25 mouse cellular contexts compared by ENCODE assay signal in the genomic region with DNA sequence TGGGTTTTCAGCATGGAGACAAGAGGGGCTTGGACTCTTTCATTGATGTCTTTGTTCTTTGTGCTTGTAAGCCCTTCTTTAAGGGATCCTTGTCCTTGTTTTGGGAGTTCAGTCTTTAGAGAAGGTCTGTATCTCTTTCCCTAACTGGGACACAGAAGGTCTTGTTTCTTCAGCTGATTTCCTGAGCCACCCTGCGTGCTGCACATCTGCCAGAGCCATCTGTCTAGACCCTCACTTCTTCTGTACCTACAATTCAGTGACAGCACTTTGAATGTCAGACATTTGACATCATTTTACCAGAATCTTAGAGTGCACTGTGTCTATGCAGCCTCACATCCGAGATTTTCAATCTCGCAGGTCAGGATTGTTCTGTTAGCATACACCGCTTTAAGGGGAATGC. TPM values are rescaled to one million over a fixed set of nuclear protein-coding genes. Genes with fewer than 3 reads are reported as not detected.
DNase-seq lines count a peak whose midpoint lies in the region; ATAC-seq and TF ChIP-seq lines count a peak whose summit lies in the region.
"Had no signal": no experiment of that assay in that cellular context is flagged by ENCODE, and none has a peak within 500 bp of the region (broad histone marks: within the 10 kb centered on the region; RNA-seq: fewer than 3 reads in every experiment).

No protein-coding gene starts in this region.

- H3K9me3 ChIP-seq in heart, embryonic 13.5 days: no peaks in the 10 kb centered on the region
- H3K9me3 ChIP-seq: embryonic facial prominence, embryonic 12.5 days; embryonic facial prominence, embryonic 15.5 days; G1E; hindbrain, embryonic 10.5 days had no signal

- DNase-seq in heart, postnatal 4 days: no peak
- no peak for DNase-seq in left cerebral cortex, adult 2 months (ENCODE audit: extremely low spot score in 1 of 2, low spot score in 2 of 2)
- DNase-seq in left cerebral cortex, postnatal 14 days (ENCODE audit: low spot score in 2 of 2): no peak
- DNase-seq in thymus, postnatal 14 days: peak; percentile 58
- no peak for DNase-seq in thymus, postnatal 10 days (ENCODE audit: low spot score in 2 of 2)
- DNase-seq in cerebellum, adult 18-20 months: no peak
- DNase-seq: adrenal gland, postnatal 10 days; adrenal gland, postnatal 36 days; cerebellum, adult 2 months; cerebellum, adult 9-11 months; cerebellum, postnatal 25 days; forebrain, postnatal 0 days; gastrocnemius, adult 2 months; gastrocnemius, postnatal 14 days; heart, adult 11 months had no signal

- ATAC-seq in heart, embryonic 13.5 days (ENCODE audit: extremely low read depth, insufficient number of reproducible peaks, low FRiP score, low TSS enrichment): no peak
- ATAC-seq: forebrain, embryonic 14.5 days; forebrain, postnatal 0 days; Patski had no signal

- WGBS in heart, embryonic 13.5 days: 81% methylated on average over 4 of the region's 4 CpGs

- no peak for TF ChIP-seq CTCF in left cerebral cortex, adult 2 months (IDR thresholded peaks at IDR 0.05)

- 0 out of 2 replicates have a peak overlapping the region, but pooled peaks have one; percentile 10 for H3K9ac ChIP-seq in heart, embryonic 13.5 days
- H3K9ac ChIP-seq: embryonic facial prominence, embryonic 12.5 days; embryonic facial prominence, embryonic 15.5 days; forebrain, postnatal 0 days; hindbrain, embryonic 14.5 days had no signal

- H3K4me3 ChIP-seq in heart, embryonic 13.5 days: no peak overlapping the region
- no peak overlapping the region for H3K4me3 ChIP-seq in left cerebral cortex, adult 2 months
- H3K4me3 ChIP-seq: embryonic facial prominence, embryonic 12.5 days; embryonic facial prominence, embryonic 15.5 days; gastrocnemius, adult 2 months; hindbrain, embryonic 10.5 days had no signal

- no peak overlapping the region for H3K27ac ChIP-seq in heart, embryonic 13.5 days (replicated peaks)
- 0 out of 2 replicates have a peak overlapping the region, but pooled peaks have one; percentile 15 for H3K27ac ChIP-seq in left cerebral cortex, adult 2 months
- H3K27ac ChIP-seq: embryonic facial prominence, embryonic 12.5 days; embryonic facial prominence, embryonic 15.5 days; gastrocnemius, adult 2 months; hindbrain, embryonic 10.5 days; hindbrain, embryonic 14.5 days had no signal

- H3K27me3 ChIP-seq in heart, embryonic 13.5 days (replicated peaks): no peaks in the 10 kb centered on the region
- H3K27me3 ChIP-seq: CH12.LX; embryonic facial prominence, embryonic 12.5 days; embryonic facial prominence, embryonic 15.5 days; Patski had no signal

- no peak overlapping the region for H3K4me2 ChIP-seq in heart, embryonic 13.5 days
- H3K4me2 ChIP-seq: embryonic facial prominence, embryonic 12.5 days; embryonic facial prominence, embryonic 15.5 days; hindbrain, embryonic 14.5 days had no signal

- peaks cover 100% of the 10 kb centered on the region for H3K36me3 ChIP-seq in heart, embryonic 13.5 days

- intact Hi-C loops in left cerebral cortex, adult 2 months (cut with DNase I): loop anchor here (2.0 kb wide), 1 partner anchor 15 kb away; no protein-coding TSS in a partner anchor
- intact Hi-C loops in left cerebral cortex, postnatal 14 days (cut with DNase I): no loop called here

- peaks cover 12% of the 10 kb centered on the region for H3K4me1 ChIP-seq in heart, embryonic 13.5 days
- H3K4me1 ChIP-seq: embryonic facial prominence, embryonic 12.5 days; embryonic facial prominence, embryonic 15.5 days; hindbrain, embryonic 10.5 days had no signal

RNA-seq across cellular contexts. Expression of a gene that starts 24.0 kb away (rescaled TPM):
- 13.5 and 13.7 TPM in 2 replicates for polyA plus RNA-seq in heart, embryonic 13.5 days (2015; fragmentation: Nextera tagmentation; extraction: Ambion mirVana)
- 10 to 100 TPM in 1 of 2 experiments, 1 to 10 TPM in 1; 9.0 to 10.1 TPM for total RNA-seq in heart, postnatal 4 days (2021)
- total RNA-seq in left cerebral cortex, adult 2 months (2021): 1 to 10 TPM; 8.3 TPM
- total RNA-seq in left cerebral cortex, postnatal 14 days (2021): 10 to 100 TPM in 1 of 2 experiments, 1 to 10 TPM in 1; 7.3 to 11.9 TPM

RNA-seq across cellular contexts. Expression of a gene that starts 32.4 kb away (rescaled TPM):
- polyA plus RNA-seq in heart, embryonic 13.5 days (2015; fragmentation: Nextera tagmentation; extraction: Ambion mirVana): 0.14 and 0.17 TPM in 2 replicates
- total RNA-seq in heart, postnatal 4 days (2021): not detected
- total RNA-seq in left cerebral cortex, adult 2 months (2021): 1 to 10 TPM in 1 of 2 experiments, under 1 TPM in 1; 0.87 to 1.5 TPM
- 1 to 10 TPM in 1 of 2 experiments, under 1 TPM in 1; 0.42 to 1.1 TPM for total RNA-seq in left cerebral cortex, postnatal 14 days (2021)
- polyA plus RNA-seq: forebrain, embryonic 14.5 days; forebrain, postnatal 0 days; heart, postnatal 0 days; hindbrain, embryonic 14.5 days had no signal

RNA-seq across cellular contexts. Expression of a gene that starts 36.5 kb away (rescaled TPM):
- 26.8 and 28.4 TPM in 2 replicates for polyA plus RNA-seq in heart, embryonic 13.5 days (2015; fragmentation: Nextera tagmentation; extraction: Ambion mirVana)
- 10 to 100 TPM; 15.4 to 16.2 TPM for total RNA-seq in heart, postnatal 4 days (2021)
- 10 to 100 TPM; 22.5 to 24.1 TPM for total RNA-seq in left cerebral cortex, adult 2 months (2021)
- total RNA-seq in left cerebral cortex, postnatal 14 days (2021): 10 to 100 TPM; 31.1 to 32.0 TPM

RNA-seq across cellular contexts. Expression of a gene that starts 36.6 kb away (rescaled TPM):
- 54.9 and 58.1 TPM in 2 replicates for polyA plus RNA-seq in heart, embryonic 13.5 days (2015; fragmentation: Nextera tagmentation; extraction: Ambion mirVana)
- total RNA-seq in heart, postnatal 4 days (2021): 100 to 1,000 TPM; 112 to 115 TPM
- 100 to 1,000 TPM; 442 to 461 TPM for total RNA-seq in left cerebral cortex, adult 2 months (2021)
- total RNA-seq in left cerebral cortex, postnatal 14 days (2021): 100 to 1,000 TPM; 489 to 499 TPM

RNA-seq across cellular contexts. Expression of a gene that starts 41.3 kb away (rescaled TPM):
- 36.3 and 41.6 TPM in 2 replicates for polyA plus RNA-seq in heart, embryonic 13.5 days (2015; fragmentation: Nextera tagmentation; extraction: Ambion mirVana)
- 10 to 100 TPM; 17.5 to 17.7 TPM for total RNA-seq in heart, postnatal 4 days (2021)
- 10 to 100 TPM; 41.1 to 44.7 TPM for total RNA-seq in left cerebral cortex, adult 2 months (2021)
- 10 to 100 TPM; 44.9 to 49.9 TPM for total RNA-seq in left cerebral cortex, postnatal 14 days (2021)
